Mouse (Mus musculus) G1E (cell line): ENCODE measurements around the gene Mdm4.

ENCODE experiments used
- CTCF ChIP-seq: IDR thresholded peaks from 2 replicates; pipeline ENCODE4 v1.5.1; 2012; ENCODE audit warnings: low read depth, low read length, inconsistent platforms, mixed read lengths
- GATA1 ChIP-seq: IDR thresholded peaks from 2 replicates; pipeline ENCODE4 v1.6.1; 2012; ENCODE audit warnings: borderline replicate concordance, low read length, inconsistent platforms, mixed read lengths
- GATA2 ChIP-seq: IDR thresholded peaks from 2 replicates; pipeline ENCODE4 v1.6.1; 2012; ENCODE audit warnings: low read depth, low read length, inconsistent platforms, borderline replicate concordance

DNA sequence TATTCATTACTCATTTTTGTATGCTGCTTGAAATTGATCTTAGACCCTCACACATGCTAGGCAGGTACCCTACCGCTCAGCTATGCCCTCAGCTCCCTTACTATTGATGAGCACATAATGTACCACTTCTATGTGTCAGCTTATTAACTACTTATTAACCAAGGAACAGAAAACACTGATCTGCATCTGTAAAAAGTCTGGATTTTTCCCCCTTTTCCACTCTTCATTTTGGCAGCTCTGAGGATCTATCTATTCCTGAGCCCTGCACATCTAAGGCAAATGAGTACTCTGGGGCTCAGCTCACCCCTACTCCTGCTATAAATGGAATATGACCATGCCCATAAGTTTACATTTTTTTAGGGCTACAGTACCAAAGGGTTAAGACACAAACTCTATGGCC is 16.2 kb downstream of the Mdm4 start:
- no peak for TF ChIP-seq CTCF
- TF ChIP-seq GATA1 = no peak
- TF ChIP-seq GATA2 = no peak
